Mouse (Mus musculus) midbrain, embryonic 14.5 days (tissue): ENCODE results near the gene Cers4. TPM values are rescaled to one million over a fixed set of nuclear protein-coding genes. Genes with fewer than 3 reads are reported as not detected.
A peak's percentile ranks its signal among the peaks of the same experiment; 100 is the strongest.

ENCODE experiments used
- ATAC-seq: fragments of 200-750 bp; cut with Nextera tagmentation; 2 replicates; pipeline ENCODE4 v1.8.0; 2017; ENCODE audit warnings: moderate number of reproducible peaks, moderate library complexity; ENCODE audit not compliant: low FRiP score, low TSS enrichment
- DNase-seq: peaks from one replicate; pipeline ENCODE4 v3.0.0-alpha.2; 2015
- H3K27ac ChIP-seq: fragments of 300-500 bp; sonication (generic); replicated peaks from 2 replicates; pipeline ENCODE4 v1.5.1; 2014; ENCODE audit warnings: mild to moderate bottlenecking, low read depth, low read length, moderate library complexity
- H3K27me3 ChIP-seq: fragments of 300-500 bp; sonication (generic); 2 replicates; pipeline ENCODE4 v1.6.1; 2014; ENCODE audit warnings: low read length, control low read depth, mixed read lengths; ENCODE audit not compliant: control insufficient read depth, insufficient read depth
- H3K36me3 ChIP-seq: fragments of 300-500 bp; sonication (generic); 2 replicates; pipeline ENCODE4 v1.6.1; 2014; ENCODE audit warnings: low read length, control low read depth; ENCODE audit not compliant: control insufficient read depth, insufficient read depth
- H3K4me1 ChIP-seq: fragments of 300-500 bp; sonication (generic); 2 replicates; pipeline ENCODE4 v1.6.1; 2014; ENCODE audit warnings: mild to moderate bottlenecking, antibody characterized with exemption, low read length, control low read depth; ENCODE audit not compliant: control insufficient read depth, insufficient read depth
- H3K4me2 ChIP-seq: fragments of 300-500 bp; sonication (generic); 2 replicates; pipeline ENCODE4 v1.6.1; 2014; ENCODE audit warnings: mild to moderate bottlenecking, low read length, moderate library complexity
- H3K4me3 ChIP-seq: fragments of 300-500 bp; sonication (generic); replicated peaks from 2 replicates; pipeline ENCODE4 v1.5.1; 2014; ENCODE audit warnings: low read depth, low read length
- H3K9ac ChIP-seq: fragments of 300-500 bp; sonication (generic); replicated peaks from 2 replicates; pipeline ENCODE4 v1.6.1; 2014; ENCODE audit warnings: mild to moderate bottlenecking, low read length, moderate library complexity
- H3K9me3 ChIP-seq: fragments of 300-500 bp; sonication (generic); 2 replicates; pipeline ENCODE4 v1.6.1; 2016; ENCODE audit warnings: low read length, control low read depth, mixed read lengths; ENCODE audit not compliant: control insufficient read depth
- WGBS: fragments of 180-500 bp; shearing (Covaris S2); extraction: QIAGEN DNeasy Blood & Tissue Kit; methylation state at CpG from one replicate; pipeline ENCODE4 v1.1.7; 2014; 5-methylcytosine and 5-hydroxymethylcytosine counted together
- polyA plus RNA-seq: library from polyadenylated mRNA; unstranded; fragments of >200 nt; fragmentation: Nextera tagmentation; extraction: Ambion mirVana; gene quantifications from 2 replicates; pipeline ENCODE4 v1.2.1, GENCODE M21; 2014

Cers4 gene
- polyA plus RNA-seq: 37.7 and 41.1 TPM in 2 replicates

GRCm38 (mm10) chr8:4492851-4493685, at the start of gene Cers4:
Cers4 (plus strand) TSS chr8:4493026.
- no peaks in the 10 kb centered on the region for H3K27me3 ChIP-seq
- H3K36me3 ChIP-seq: no peaks in the 10 kb centered on the region
- ATAC-seq: peak; percentile 86
- DNase-seq: peak; percentile 83
- H3K4me2 ChIP-seq: peak within 1 kb of the TSS; percentile 83
- peak within 1 kb of the TSS; percentile 64 for H3K4me3 ChIP-seq
- WGBS: under 1% methylated on average over 38 of the region's 39 CpGs
- peak within 1 kb of the TSS; percentile 80 for H3K9ac ChIP-seq
- H3K4me1 ChIP-seq: peaks cover 19% of the 10 kb centered on the region
- no peaks in the 10 kb centered on the region for H3K9me3 ChIP-seq
- H3K27ac ChIP-seq: peak within 1 kb of the TSS; percentile 67

GRCm38 (mm10) chr8:4458165-4458564, 34.7 kb upstream of the Cers4 start:
- no peak for DNase-seq
- H3K9ac ChIP-seq: no peak overlapping the region
- no peak overlapping the region for H3K27ac ChIP-seq
- WGBS: 90% methylated on average over 2 of the region's 2 CpGs
- no peaks in the 10 kb centered on the region for H3K9me3 ChIP-seq
- H3K4me1 ChIP-seq: no peaks in the 10 kb centered on the region
- no peak overlapping the region for H3K4me3 ChIP-seq
- ATAC-seq: no peak
- no peaks in the 10 kb centered on the region for H3K36me3 ChIP-seq
- no peak overlapping the region for H3K4me2 ChIP-seq
- no peaks in the 10 kb centered on the region for H3K27me3 ChIP-seq

DNA sequence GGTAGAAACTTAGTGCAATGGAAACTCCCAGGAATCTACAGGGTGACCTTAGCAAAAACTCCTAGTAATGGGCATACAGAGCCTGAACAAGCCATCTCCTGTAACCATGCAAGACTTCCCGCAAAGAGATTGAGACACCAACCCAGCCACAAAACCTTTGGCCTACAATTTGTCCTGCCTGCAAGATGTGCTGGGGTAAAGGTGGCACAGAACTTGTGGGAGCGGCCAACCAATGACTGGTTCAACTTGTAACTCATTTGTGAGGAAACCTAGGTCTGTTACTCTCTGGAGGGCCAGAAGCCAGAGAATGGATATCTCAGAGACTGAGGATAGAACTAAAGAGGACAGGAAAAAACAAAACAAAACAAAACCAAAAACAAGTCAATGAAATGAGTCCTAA, 29.8 kb upstream of the Cers4 start:
- WGBS: 91% methylated on average over 2 of the region's 2 CpGs

DNA sequence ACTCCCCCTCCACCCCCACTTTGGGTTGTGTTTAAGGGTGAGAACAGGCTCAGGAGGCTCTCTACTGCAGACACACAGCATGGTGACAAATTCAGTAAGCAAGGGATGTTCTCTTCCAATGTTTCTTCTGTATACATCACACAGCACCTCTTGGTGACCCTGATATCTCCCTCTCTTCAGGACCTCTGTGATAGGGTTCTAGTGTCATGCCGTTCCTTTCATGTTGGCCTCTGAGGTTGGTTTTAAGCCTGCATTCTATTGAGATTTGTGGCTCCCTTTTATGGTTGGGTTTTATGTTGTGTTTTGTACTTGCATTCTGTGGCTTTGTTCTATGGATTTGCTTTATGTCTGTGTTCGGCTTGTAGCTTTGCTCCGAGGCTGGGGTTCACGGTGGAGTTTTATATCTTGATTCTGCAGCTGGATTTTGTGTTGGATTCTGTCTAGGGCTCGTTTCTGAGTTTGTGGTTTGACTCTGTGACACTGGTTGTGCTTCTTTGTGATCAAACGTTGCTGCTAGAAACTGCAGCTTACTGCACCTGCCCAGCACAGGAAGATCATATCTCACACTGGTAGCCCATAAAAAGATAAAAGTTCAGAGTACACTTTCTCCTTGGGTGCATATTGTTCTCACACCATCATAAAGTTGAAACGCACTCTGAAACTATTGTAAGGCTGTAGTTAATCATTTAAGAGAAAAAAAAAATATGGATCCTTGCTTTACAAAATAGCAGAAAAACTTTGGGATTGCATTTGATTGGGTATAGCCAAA, 18.2 kb upstream of the Cers4 start:
- Histone ChIP-seq H3K4me2 (no peak overlapping the region), H3K27me3 (no peaks in the 10 kb centered on the region), H3K36me3 (no peaks in the 10 kb centered on the region), H3K27ac (no peak overlapping the region), H3K9me3 (no peaks in the 10 kb centered on the region), H3K4me1 (no peaks in the 10 kb centered on the region), H3K9ac (no peak overlapping the region), H3K4me3 (no peak overlapping the region)
- 75% methylated on average over 7 of the region's 7 CpGs for WGBS
- ATAC-seq (no peak), DNase-seq (no peak)

More for the DNA sequence above, 29.8 kb upstream of the Cers4 start:
- H3K27ac ChIP-seq: no peak overlapping the region
- H3K27me3 ChIP-seq: no peaks in the 10 kb centered on the region
- DNase-seq: no peak
- H3K4me3 ChIP-seq: no peak overlapping the region
- ATAC-seq: no peak
- H3K9me3 ChIP-seq: no peaks in the 10 kb centered on the region
- H3K4me1 ChIP-seq: no peaks in the 10 kb centered on the region
- no peaks in the 10 kb centered on the region for H3K36me3 ChIP-seq
- no peak overlapping the region for H3K4me2 ChIP-seq
- no peak overlapping the region for H3K9ac ChIP-seq

- no peak for DNase-seq
Measured at GRCm38 (mm10) chr8:4481154-4481553, 11.7 kb upstream of the Cers4 start.

GRCm38 (mm10) chr8:4481586-4481985, 11.2 kb upstream of the Cers4 start:
- no peak overlapping the region for H3K9ac ChIP-seq

More at GRCm38 (mm10) chr8:4481154-4481553, 11.7 kb upstream of the Cers4 start:
- no peaks in the 10 kb centered on the region for H3K36me3 ChIP-seq
- ATAC-seq: no peak
- H3K9ac ChIP-seq: no peak overlapping the region
- no peak overlapping the region for H3K4me2 ChIP-seq
- H3K9me3 ChIP-seq: no peaks in the 10 kb centered on the region
- no peaks in the 10 kb centered on the region for H3K27me3 ChIP-seq
- no peak overlapping the region for H3K27ac ChIP-seq
- no peak overlapping the region for H3K4me3 ChIP-seq
- no peaks in the 10 kb centered on the region for H3K4me1 ChIP-seq
- 78% methylated on average over 4 of the region's 4 CpGs for WGBS

GRCm38 (mm10) chr8:4482501-4482900, 10.3 kb upstream of the Cers4 start:
- DNase-seq (no peak), ATAC-seq (no peak)
- Histone ChIP-seq H3K36me3 (no peaks in the 10 kb centered on the region), H3K27me3 (no peaks in the 10 kb centered on the region), H3K4me3 (no peak overlapping the region), H3K9ac (no peak overlapping the region), H3K27ac (no peak overlapping the region), H3K9me3 (no peaks in the 10 kb centered on the region), H3K4me1 (no peaks in the 10 kb centered on the region), H3K4me2 (no peak overlapping the region)
- 61% methylated on average over 4 of the region's 4 CpGs for WGBS

More at GRCm38 (mm10) chr8:4481586-4481985, 11.2 kb upstream of the Cers4 start:
- no peak overlapping the region for H3K4me3 ChIP-seq
- H3K27me3 ChIP-seq: no peaks in the 10 kb centered on the region
- no peaks in the 10 kb centered on the region for H3K4me1 ChIP-seq
- H3K27ac ChIP-seq: no peak overlapping the region
- no peaks in the 10 kb centered on the region for H3K9me3 ChIP-seq
- no peak overlapping the region for H3K4me2 ChIP-seq
- H3K36me3 ChIP-seq: no peaks in the 10 kb centered on the region
- ATAC-seq: no peak
- no peak for DNase-seq
- WGBS: 75% methylated on average over 4 of the region's 4 CpGs

DNA sequence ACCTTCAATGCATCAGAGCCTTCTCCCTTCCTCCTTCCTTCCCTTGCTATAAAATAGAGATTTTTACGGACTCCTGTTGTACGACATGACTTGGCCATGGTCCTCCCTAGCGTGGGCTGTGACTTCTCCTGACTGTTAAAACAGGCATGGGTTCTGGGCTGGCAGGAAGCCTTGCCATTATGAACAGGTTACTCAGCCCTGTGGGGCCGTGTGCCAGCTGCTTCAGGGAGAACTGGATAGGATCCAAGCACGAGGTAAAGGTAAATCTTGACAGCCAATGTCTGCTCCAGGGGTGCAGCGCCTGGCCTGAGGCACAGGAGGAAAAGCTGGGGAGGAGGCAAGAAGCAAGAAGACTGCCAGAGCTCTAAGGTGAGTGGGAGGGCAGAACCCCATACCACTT, 9.5 kb upstream of the Cers4 start:
- H3K36me3 ChIP-seq: no peaks in the 10 kb centered on the region
- H3K4me3 ChIP-seq: no peak overlapping the region
- 86% methylated on average over 6 of the region's 6 CpGs for WGBS
- DNase-seq (no peak), ATAC-seq (no peak)
- no peak overlapping the region for H3K27ac ChIP-seq
- no peaks in the 10 kb centered on the region for H3K27me3 ChIP-seq
- H3K9ac ChIP-seq: no peak overlapping the region
- no peaks in the 10 kb centered on the region for H3K9me3 ChIP-seq
- H3K4me2 ChIP-seq: no peak overlapping the region
- H3K4me1 ChIP-seq: no peaks in the 10 kb centered on the region
